Mouse (Mus musculus): ENCODE measurements around the gene Mertk. TPM values are rescaled to one million over a fixed set of nuclear protein-coding genes. Genes with fewer than 3 reads are reported as not detected.
A peak's percentile ranks its signal among the peaks of the same experiment; 100 is the strongest.

The Mertk gene
- polyA plus RNA-seq, 1 experiment from 2014 or later = 3.7 TPM

DNA sequence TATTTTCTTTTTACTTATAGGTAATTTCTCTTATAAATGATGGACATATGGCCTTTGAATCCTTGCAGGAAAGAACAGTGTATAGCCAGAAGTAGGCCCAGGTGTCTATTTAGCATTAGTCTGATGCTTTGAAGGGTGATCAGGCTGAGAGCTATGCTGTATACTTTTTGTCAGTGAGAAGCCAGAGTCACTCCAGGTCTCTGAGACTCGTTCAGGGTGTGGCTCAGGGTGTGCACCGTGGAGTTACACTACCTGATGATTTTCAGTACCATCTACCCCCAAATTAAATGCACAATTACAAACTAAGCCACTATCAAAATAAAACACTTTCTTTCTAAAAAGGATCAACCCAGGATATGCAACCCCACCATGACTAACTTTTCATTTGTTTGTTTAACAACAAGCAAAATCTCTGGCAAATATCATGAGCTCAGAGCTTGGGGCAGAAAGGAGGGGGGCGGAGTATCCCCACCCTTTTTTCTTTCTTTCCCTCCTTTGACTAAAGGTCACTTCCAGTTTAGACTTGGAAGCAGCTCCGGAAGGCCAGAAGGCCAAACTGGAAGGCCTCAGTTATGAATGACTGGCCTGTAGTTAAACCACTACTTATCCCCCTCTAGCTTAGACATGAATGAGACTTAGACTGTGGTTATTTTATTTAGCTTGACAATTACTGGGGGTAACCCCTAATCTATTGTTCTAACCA lies 69.9 kb downstream of the Mertk start:
- Histone ChIP-seq H3K9ac (no peak overlapping the region), H3K9me3 (replicated peaks) (no peaks in the 10 kb centered on the region), H3K4me1 (replicated peaks) (no peaks in the 10 kb centered on the region), H3K4me2 (no peak overlapping the region), H3K36me3 (peaks cover 6% of the 10 kb centered on the region; the same call in 1 of the 2 replicates), H3K27me3 (no peaks in the 10 kb centered on the region), H3K4me3 (no peak overlapping the region), H3K27ac (no peak overlapping the region)
- 82% methylated on average over 4 of the region's 4 CpGs for WGBS
- ATAC-seq (replicated peaks; ENCODE audit: insufficient number of reproducible peaks, insufficient read depth, low FRiP score, low read depth) = no peak

DNA sequence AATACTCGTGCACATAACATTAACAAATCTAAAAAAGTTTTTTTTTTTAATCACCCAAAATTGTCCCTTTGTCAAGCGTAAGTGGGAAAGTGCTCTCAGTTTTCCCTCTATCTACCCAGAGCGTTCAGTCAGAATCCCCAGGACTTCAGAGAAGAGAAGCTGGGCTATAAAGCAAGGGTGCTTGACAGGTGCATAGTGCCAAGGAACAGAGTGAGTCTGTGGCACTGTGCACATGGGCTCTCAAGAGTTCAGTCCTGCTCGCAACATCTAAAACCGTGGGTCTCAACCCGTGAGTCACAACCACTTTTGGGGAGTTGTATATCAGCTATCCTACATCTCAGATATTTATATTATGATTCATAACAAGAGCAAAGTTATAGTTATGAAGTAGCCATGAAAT lies 71.8 kb downstream of the Mertk start:
- H3K9ac ChIP-seq = no peak overlapping the region
- no peaks in the 10 kb centered on the region for H3K27me3 ChIP-seq
- no peak overlapping the region for H3K4me3 ChIP-seq
- H3K4me2 ChIP-seq = no peak overlapping the region
- H3K36me3 ChIP-seq = peaks cover 6% of the 10 kb centered on the region; the same call in 1 of the 2 replicates
- 90% methylated on average over 6 of the region's 6 CpGs for WGBS
- no peaks in the 10 kb centered on the region for H3K9me3 ChIP-seq (replicated peaks)
- no peak overlapping the region for H3K27ac ChIP-seq
- no peaks in the 10 kb centered on the region for H3K4me1 ChIP-seq (replicated peaks)
- no peak for ATAC-seq (replicated peaks; ENCODE audit: insufficient number of reproducible peaks, insufficient read depth, low FRiP score, low read depth)

DNA sequence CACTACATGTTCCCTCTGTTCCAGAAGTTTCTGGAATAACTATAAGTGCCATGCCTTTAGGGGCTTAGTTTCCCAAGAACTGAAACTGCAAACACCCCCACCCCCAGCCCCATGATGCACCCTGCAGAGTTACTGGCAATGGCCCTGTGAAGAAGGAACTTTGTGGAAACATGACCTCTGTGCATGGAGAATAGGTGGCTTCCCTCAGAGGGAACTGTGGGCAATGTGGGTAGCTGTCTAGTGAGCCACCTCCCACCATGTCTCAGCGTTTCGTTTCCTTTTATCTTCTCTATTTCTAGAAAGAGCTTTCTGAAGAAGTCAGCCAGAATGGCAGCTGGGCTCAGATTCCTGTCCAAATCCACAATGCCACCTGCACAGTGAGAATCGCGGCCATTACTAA lies 72.3 kb downstream of the Mertk start:
- Histone ChIP-seq H3K27me3 (no peaks in the 10 kb centered on the region), H3K36me3 (peaks cover 6% of the 10 kb centered on the region; the same call in 1 of the 2 replicates), H3K27ac (no peak overlapping the region), H3K4me1 (replicated peaks) (no peaks in the 10 kb centered on the region), H3K9ac (no peak overlapping the region), H3K9me3 (replicated peaks) (no peaks in the 10 kb centered on the region), H3K4me2 (no peak overlapping the region), H3K4me3 (no peak overlapping the region)
- ATAC-seq (replicated peaks; ENCODE audit: insufficient number of reproducible peaks, insufficient read depth, low FRiP score, low read depth) = no peak
- 79% methylated on average over 4 of the region's 4 CpGs for WGBS

DNA sequence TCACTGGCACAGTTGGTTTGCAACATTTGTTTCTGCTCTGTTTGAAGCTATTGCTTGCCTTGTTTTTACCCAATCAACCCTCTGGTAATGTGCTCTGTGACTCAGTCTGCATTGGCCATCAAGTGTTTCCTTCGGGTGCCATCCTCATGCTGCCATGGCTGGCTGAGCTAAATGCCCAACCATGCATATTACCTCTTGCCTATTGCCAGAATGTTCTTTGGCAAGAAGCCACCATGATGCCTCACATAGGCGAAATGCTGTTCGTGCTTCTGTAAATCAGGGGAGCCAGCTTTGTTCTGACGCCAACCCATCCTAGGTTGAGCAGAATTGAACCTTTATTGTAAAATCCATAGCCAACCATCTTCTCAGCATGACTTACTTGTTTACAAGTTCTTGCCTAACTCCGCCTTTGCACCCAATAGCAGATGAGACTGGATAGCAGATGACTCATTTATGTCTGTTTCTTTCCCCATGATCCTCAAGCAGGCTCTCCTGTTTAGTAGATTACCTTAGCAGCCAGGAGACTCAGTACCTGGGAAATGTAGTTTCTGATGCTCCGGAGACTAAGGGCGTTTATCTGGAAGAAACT lies 73.1 kb downstream of the Mertk start:
- H3K4me2 ChIP-seq = no peak overlapping the region
- no peak overlapping the region for H3K9ac ChIP-seq
- no peak overlapping the region for H3K4me3 ChIP-seq
- 89% methylated on average over 7 of the region's 7 CpGs for WGBS
- peaks cover 6% of the 10 kb centered on the region; the same call in 1 of the 2 replicates for H3K36me3 ChIP-seq
- H3K27ac ChIP-seq = no peak overlapping the region
- H3K27me3 ChIP-seq = no peaks in the 10 kb centered on the region
- H3K4me1 ChIP-seq (replicated peaks) = no peaks in the 10 kb centered on the region
- no peak for ATAC-seq (replicated peaks; ENCODE audit: insufficient number of reproducible peaks, insufficient read depth, low FRiP score, low read depth)
- no peaks in the 10 kb centered on the region for H3K9me3 ChIP-seq (replicated peaks)

DNA sequence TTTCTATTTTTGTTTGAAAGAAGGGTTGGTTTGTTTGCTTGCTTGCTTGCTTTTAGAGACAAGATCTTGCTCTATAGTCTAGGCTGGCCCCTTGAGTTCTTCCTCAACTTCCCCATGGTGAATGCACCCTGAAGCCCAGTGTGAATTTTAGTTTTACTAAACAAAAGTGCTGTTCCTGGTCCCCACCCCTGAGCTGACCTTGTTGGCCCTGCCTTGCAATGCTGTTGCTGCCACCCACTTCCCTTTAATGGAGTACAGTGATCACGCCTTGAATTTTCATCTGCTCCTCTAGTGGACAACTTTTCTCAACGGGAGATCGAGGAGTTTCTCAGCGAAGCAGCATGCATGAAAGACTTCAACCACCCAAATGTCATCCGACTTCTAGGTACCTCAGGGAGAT lies 83.5 kb downstream of the Mertk start:
- H3K4me2 ChIP-seq = no peak overlapping the region
- no peak for ATAC-seq (replicated peaks; ENCODE audit: insufficient number of reproducible peaks, insufficient read depth, low FRiP score, low read depth)
- H3K4me1 ChIP-seq (replicated peaks) = no peaks in the 10 kb centered on the region
- no peaks in the 10 kb centered on the region; the same call in none of the 2 replicates for H3K36me3 ChIP-seq
- H3K9ac ChIP-seq = no peak overlapping the region
- H3K9me3 ChIP-seq (replicated peaks) = no peaks in the 10 kb centered on the region
- no peak overlapping the region for H3K4me3 ChIP-seq
- no peaks in the 10 kb centered on the region for H3K27me3 ChIP-seq
- 80% methylated on average over 5 of the region's 5 CpGs for WGBS
- H3K27ac ChIP-seq = no peak overlapping the region

DNA sequence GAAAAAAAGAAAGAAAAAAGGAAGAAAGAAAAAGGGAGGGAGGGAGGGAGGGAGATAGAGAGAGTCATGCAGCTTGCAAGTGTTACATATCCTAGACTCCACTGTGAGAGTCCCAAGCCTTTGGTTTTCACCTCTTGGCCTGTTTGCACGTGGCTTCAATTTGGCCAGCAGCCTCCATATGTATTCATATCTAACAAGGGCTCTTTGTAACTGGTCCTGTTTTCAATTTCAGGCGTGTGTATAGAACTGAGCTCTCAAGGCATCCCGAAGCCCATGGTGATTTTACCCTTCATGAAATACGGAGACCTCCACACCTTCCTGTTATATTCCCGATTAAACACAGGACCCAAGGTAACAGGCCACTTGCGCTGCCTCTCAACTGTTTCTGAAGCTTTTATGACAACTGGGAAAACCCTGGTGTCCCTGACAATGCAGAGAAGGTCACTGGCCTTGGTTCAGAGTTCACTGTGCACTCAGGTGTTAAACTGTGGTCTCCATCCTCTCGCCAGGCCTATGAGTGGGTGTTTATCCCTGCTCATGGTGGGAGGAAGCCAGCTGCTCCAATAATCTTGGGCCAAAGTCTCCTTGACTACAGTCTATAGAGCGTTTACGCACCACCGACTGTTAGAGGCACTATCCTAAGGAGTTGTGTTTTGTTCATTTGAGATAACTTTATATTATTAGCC lies 85.0 kb downstream of the Mertk start:
- no peak for ATAC-seq (replicated peaks; ENCODE audit: insufficient number of reproducible peaks, insufficient read depth, low FRiP score, low read depth)
- no peaks in the 10 kb centered on the region for H3K27me3 ChIP-seq
- H3K4me3 ChIP-seq = no peak overlapping the region
- H3K4me1 ChIP-seq (replicated peaks) = no peaks in the 10 kb centered on the region
- no peaks in the 10 kb centered on the region for H3K9me3 ChIP-seq (replicated peaks)
- H3K9ac ChIP-seq = no peak overlapping the region
- H3K27ac ChIP-seq = no peak overlapping the region
- no peak overlapping the region for H3K4me2 ChIP-seq
- 85% methylated on average over 10 of the region's 10 CpGs for WGBS
- no peaks in the 10 kb centered on the region; the same call in none of the 2 replicates for H3K36me3 ChIP-seq

DNA sequence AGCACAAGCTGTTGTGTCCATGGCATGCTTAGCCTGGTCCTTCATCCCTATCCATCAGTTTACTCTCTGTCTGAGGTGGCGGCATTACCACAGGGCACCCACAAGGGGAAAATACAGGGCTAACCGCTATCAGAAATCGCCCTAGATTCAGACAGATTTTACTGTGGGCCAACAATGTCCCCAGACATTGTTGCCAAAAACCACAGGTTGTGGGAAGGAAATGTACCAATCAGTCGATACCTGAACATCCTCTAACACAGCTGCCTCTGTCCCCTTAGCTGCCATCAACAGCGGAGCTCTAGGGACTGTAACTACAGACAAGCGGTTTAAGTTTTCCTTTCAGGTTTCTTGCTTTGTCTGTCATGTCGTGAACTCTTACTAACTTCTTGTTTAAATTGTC lies 86.1 kb downstream of the Mertk start:
- no peak overlapping the region for H3K27ac ChIP-seq
- ATAC-seq (replicated peaks; ENCODE audit: insufficient number of reproducible peaks, insufficient read depth, low FRiP score, low read depth) = no peak

DNA sequence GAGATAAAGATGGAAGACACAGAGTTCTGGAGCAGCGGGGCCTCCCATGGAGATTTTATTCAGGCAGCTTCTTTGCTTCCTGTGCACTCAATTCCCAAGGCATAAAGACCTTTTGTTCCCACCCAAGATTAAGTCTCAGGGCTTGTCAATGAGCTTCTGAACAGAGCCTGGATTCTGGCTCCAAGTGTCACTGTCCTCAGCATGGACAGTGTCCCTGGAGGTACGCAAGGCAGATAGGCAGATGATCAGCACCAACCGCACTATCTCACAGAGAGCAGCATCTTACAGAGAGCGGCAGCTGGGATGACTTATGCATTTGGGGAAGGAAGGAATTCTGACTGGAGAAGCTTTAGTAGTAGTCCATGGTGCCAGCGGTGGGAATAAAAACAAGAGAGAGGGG lies 87.6 kb downstream of the Mertk start:
- no peak overlapping the region for H3K4me3 ChIP-seq
- WGBS = 68% methylated on average over 5 of the region's 5 CpGs
- H3K9me3 ChIP-seq (replicated peaks) = no peaks in the 10 kb centered on the region
- no peaks in the 10 kb centered on the region for H3K27me3 ChIP-seq
- no peak overlapping the region for H3K9ac ChIP-seq
- no peak overlapping the region for H3K27ac ChIP-seq
- H3K4me1 ChIP-seq (replicated peaks) = peaks cover 12% of the 10 kb centered on the region
- ATAC-seq (replicated peaks; ENCODE audit: insufficient number of reproducible peaks, insufficient read depth, low FRiP score, low read depth) = no peak
- no peaks in the 10 kb centered on the region; the same call in 1 of the 2 replicates for H3K36me3 ChIP-seq
- no peak overlapping the region for H3K4me2 ChIP-seq

More for the DNA sequence above, 86.1 kb downstream of the Mertk start:
- Histone ChIP-seq H3K27me3 (no peaks in the 10 kb centered on the region), H3K9me3 (replicated peaks) (no peaks in the 10 kb centered on the region), H3K4me3 (no peak overlapping the region), H3K9ac (no peak overlapping the region), H3K36me3 (no peaks in the 10 kb centered on the region; the same call in 1 of the 2 replicates), H3K4me2 (no peak overlapping the region), H3K4me1 (replicated peaks) (no peaks in the 10 kb centered on the region)
- 83% methylated on average over 7 of the region's 7 CpGs for WGBS

DNA sequence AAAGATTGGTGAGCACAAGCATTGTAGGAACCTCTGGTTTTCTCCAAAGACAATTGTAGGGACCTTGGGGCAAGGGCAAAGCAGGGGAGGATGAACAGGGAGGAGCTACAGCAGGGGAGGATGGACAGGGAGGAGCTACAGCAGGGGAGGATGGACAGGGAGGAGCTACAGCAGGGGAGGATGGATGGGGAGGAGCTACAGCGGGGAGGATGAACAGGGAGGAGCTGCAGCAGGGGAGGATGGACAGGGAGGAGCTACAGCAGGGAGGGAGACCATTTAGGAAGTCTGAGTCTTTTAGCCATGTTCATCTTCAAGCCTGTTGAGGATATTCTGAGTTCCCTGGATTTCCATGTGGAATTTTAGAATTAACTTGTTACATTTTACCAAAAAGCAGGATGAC lies 88.0 kb downstream of the Mertk start:
- no peak for ATAC-seq (replicated peaks; ENCODE audit: insufficient number of reproducible peaks, insufficient read depth, low FRiP score, low read depth)
- H3K4me3 ChIP-seq = no peak overlapping the region

DNA sequence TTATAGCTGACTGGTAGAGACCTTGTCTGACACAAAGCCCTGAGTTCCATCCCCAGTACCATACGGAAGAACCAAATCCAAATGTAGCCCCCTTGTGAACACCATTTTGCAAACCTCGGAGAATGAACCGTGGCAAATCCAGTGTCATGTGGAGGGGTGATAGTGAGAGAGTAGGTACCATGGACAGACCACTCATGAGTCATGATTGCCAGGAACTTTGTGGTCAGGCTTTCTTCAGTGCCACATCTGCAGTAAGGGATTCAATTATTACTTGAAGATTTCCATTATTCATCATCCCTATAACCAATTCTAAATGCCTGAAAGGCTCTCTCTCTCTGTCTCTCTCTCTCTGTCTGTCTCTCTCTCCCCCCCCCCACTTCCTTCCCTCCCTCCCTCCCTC lies 89.0 kb downstream of the Mertk start:
- no peaks in the 10 kb centered on the region for H3K27me3 ChIP-seq
- 88% methylated on average over 3 of the region's 3 CpGs for WGBS
- no peak overlapping the region for H3K4me2 ChIP-seq
- H3K9me3 ChIP-seq (replicated peaks) = no peaks in the 10 kb centered on the region
- no peak overlapping the region for H3K4me3 ChIP-seq
- H3K27ac ChIP-seq = no peak overlapping the region
- peaks cover 12% of the 10 kb centered on the region for H3K4me1 ChIP-seq (replicated peaks)
- no peaks in the 10 kb centered on the region; the same call in 1 of the 2 replicates for H3K36me3 ChIP-seq
- H3K9ac ChIP-seq = no peak overlapping the region
- ATAC-seq (replicated peaks; ENCODE audit: insufficient number of reproducible peaks, insufficient read depth, low FRiP score, low read depth) = no peak

More for the DNA sequence above, 88.0 kb downstream of the Mertk start:
- 72% methylated on average over 1 of the region's 1 CpGs for WGBS
- no peaks in the 10 kb centered on the region for H3K9me3 ChIP-seq (replicated peaks)
- no peaks in the 10 kb centered on the region; the same call in 1 of the 2 replicates for H3K36me3 ChIP-seq
- H3K4me1 ChIP-seq (replicated peaks) = peaks cover 12% of the 10 kb centered on the region
- H3K9ac ChIP-seq = no peak overlapping the region
- H3K27ac ChIP-seq = no peak overlapping the region
- H3K4me2 ChIP-seq = no peak overlapping the region
- no peaks in the 10 kb centered on the region for H3K27me3 ChIP-seq

DNA sequence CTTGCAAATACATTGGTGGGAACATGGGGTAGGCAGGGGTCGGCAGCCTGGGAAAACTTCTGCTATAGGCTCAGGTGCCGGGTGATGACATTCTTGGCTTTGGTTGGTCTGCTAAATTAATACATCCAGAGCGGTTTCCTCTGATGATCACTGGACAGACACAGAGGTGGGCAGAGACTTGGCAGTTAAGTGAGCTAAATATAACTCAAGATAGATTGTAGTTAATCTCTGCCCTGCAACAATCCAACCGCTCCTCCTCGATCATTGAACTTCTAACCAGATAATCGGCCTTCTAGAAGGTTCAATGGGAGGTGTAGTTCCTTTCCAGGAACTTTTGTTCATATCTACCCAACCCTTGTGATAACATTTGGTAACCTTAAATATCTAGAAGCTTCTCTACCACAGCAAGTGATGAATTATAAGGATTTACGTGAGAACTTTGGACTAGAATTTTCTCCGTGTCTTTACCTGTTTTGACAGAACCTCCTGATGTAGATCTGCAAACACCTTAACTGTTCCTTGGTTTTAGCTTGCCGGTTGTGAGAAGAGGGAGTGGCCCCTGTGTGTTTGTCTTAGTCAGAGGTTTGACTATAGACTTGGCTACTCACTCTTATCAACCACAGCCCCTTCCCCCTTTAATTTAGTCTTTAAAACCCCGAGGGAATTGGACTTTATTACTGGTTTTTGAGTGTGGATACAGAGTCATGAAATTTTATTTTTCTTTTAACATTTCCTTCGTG lies 92.3 kb downstream of the Mertk start:
- 62% methylated on average over 11 of the region's 11 CpGs for WGBS
- Histone ChIP-seq H3K9me3 (replicated peaks) (no peaks in the 10 kb centered on the region), H3K9ac (no peak overlapping the region), H3K27ac (0 out of 2 replicates have a peak overlapping the region, but pooled peaks have one; percentile 16), H3K4me3 (no peak overlapping the region), H3K4me1 (replicated peaks) (peaks cover 12% of the 10 kb centered on the region), H3K4me2 (no peak overlapping the region; the same call in 1 of the 2 replicates), H3K27me3 (no peaks in the 10 kb centered on the region), H3K36me3 (peaks cover 13% of the 10 kb centered on the region; the same call in 1 of the 2 replicates)
- ATAC-seq (replicated peaks; ENCODE audit: insufficient number of reproducible peaks, insufficient read depth, low FRiP score, low read depth) = no peak

All from heart, embryonic 15.5 days (tissue).